Mouse (Mus musculus) left cerebral cortex, adult 9 months (tissue): ENCODE results near the gene Lekr1.

Experiments used
- DNase-seq, 2 experiments: peaks; one replicate each; pipeline ENCODE4 v3.0.0; 2022; ENCODE audit warnings: low spot score in 2 of 2

Lekr1 gene

GRCm38 (mm10) chr3:65832398-65832797, 166.4 kb downstream of the Lekr1 start:
- no peak for DNase-seq

- no peak for DNase-seq
Measured at GRCm38 (mm10) chr3:65836435-65836834, 170.4 kb downstream of the Lekr1 start.

GRCm38 (mm10) chr3:65839664-65840063, 173.6 kb downstream of the Lekr1 start:
- DNase-seq = no peak

GRCm38 (mm10) chr3:65841175-65841574, 175.1 kb downstream of the Lekr1 start:
- DNase-seq = no peak

- DNase-seq = no peak
Measured at GRCm38 (mm10) chr3:65842515-65843184, 176.6 kb downstream of the Lekr1 start.

- no peak for DNase-seq
Measured at GRCm38 (mm10) chr3:65843185-65843552, 177.1 kb downstream of the Lekr1 start.

- no peak for DNase-seq
Measured at GRCm38 (mm10) chr3:65844302-65844701, 178.3 kb downstream of the Lekr1 start.

GRCm38 (mm10) chr3:65844851-65845552, 179.0 kb downstream of the Lekr1 start:
- DNase-seq = no peak

GRCm38 (mm10) chr3:65847158-65847787, 181.2 kb downstream of the Lekr1 start:
- no peak for DNase-seq

- DNase-seq = no peak
Measured at GRCm38 (mm10) chr3:65853746-65854145, 187.7 kb downstream of the Lekr1 start.

- no peak for DNase-seq
Measured at GRCm38 (mm10) chr3:65855521-65855920, 189.5 kb downstream of the Lekr1 start.

GRCm38 (mm10) chr3:65858118-65858517, 192.1 kb downstream of the Lekr1 start:
- DNase-seq = no peak

- no peak for DNase-seq
Measured at GRCm38 (mm10) chr3:65858741-65859348, 192.8 kb downstream of the Lekr1 start.

- DNase-seq = no peak
Measured at GRCm38 (mm10) chr3:65859750-65860149, 193.7 kb downstream of the Lekr1 start.

GRCm38 (mm10) chr3:65860903-65861302, 194.9 kb downstream of the Lekr1 start:
- DNase-seq = no peak

GRCm38 (mm10) chr3:65861471-65861881, 195.4 kb downstream of the Lekr1 start:
- no peak for DNase-seq

GRCm38 (mm10) chr3:65863297-65863696, 197.3 kb downstream of the Lekr1 start:
- DNase-seq = peak; percentile 45 to 92

GRCm38 (mm10) chr3:65863762-65864377, 197.8 kb downstream of the Lekr1 start:
- peak in 1 of 2 experiments; percentile 23 for DNase-seq

- peak in 1 of 2 experiments; percentile 43 for DNase-seq
Measured at GRCm38 (mm10) chr3:65868931-65869330, 202.9 kb downstream of the Lekr1 start.

GRCm38 (mm10) chr3:65869724-65870123, 203.7 kb downstream of the Lekr1 start:
- no peak for DNase-seq

GRCm38 (mm10) chr3:65871188-65871603, 205.2 kb downstream of the Lekr1 start:
- peak in 1 of 2 experiments; percentile 10 for DNase-seq
